Mouse (Mus musculus) olfactory bulb, adult 2 months (tissue): ENCODE results near the gene Tbc1d1.

Experiments used
- CTCF ChIP-seq: fragments of 200-500 bp; IDR thresholded peaks from 2 replicates; pipeline ENCODE4 v1.5.1; 2012; ENCODE audit warnings: low read depth, mild to moderate bottlenecking, low read length, moderate library complexity; ENCODE audit not compliant: insufficient read depth
- POLR2A ChIP-seq: fragments of 200-500 bp; IDR thresholded peaks from 2 replicates; pipeline ENCODE4 v1.6.1; 2012; ENCODE audit warnings: mild to moderate bottlenecking, low read depth, low read length, moderate library complexity; ENCODE audit not compliant: insufficient read depth

DNA sequence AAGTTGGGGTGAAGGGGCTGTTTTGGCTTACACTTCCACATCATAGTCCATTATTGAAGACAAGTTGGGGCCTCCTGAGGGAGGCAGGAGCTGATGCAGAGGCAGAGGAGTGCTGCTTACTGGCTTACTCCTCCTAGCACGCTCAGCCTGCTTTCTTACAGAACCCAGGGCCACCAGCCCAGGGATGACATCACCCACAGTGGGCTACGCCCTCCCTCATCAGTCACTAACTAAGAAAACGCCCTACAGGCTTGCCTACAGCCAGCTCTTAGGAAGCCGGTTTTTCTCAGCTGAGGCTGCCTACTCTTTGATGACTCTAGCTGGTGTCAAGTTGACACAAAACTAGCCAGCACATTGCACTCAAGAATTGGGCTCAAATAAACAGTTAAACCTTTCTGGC is 126.5 kb downstream of the Tbc1d1 start:
- TF ChIP-seq POLR2A (no peak), CTCF (no peak)
